Mouse (Mus musculus) midbrain, embryonic 12.5 days (tissue): ENCODE data around the gene Bcat1. TPM values are rescaled to one million over a fixed set of nuclear protein-coding genes. Genes with fewer than 3 reads are reported as not detected.

Source experiments
- ATAC-seq: fragments of 200-750 bp; cut with Nextera tagmentation; 2 replicates; pipeline ENCODE4 v1.8.0; 2017; ENCODE audit warnings: low read depth, moderate TSS enrichment, moderate library complexity; ENCODE audit not compliant: low FRiP score
- H3K27ac ChIP-seq: fragments of 300-500 bp; sonication (generic); replicated peaks from 2 replicates; pipeline ENCODE4 v1.5.1; 2016; ENCODE audit warnings: mild to moderate bottlenecking
- H3K27me3 ChIP-seq: fragments of 300-500 bp; sonication (generic); 2 replicates; pipeline ENCODE4 v1.6.1; 2016; ENCODE audit warnings: mild to moderate bottlenecking
- H3K36me3 ChIP-seq: fragments of 300-500 bp; sonication (generic); 2 replicates; pipeline ENCODE4 v1.6.1; 2016
- H3K4me1 ChIP-seq: fragments of 300-500 bp; sonication (generic); 2 replicates; pipeline ENCODE4 v1.6.1; 2016
- H3K4me2 ChIP-seq: fragments of 300-500 bp; sonication (generic); replicated peaks from 2 replicates; pipeline ENCODE4 v1.6.1; 2016; ENCODE audit warnings: mild to moderate bottlenecking, moderate library complexity
- H3K4me3 ChIP-seq: fragments of 300-500 bp; sonication (generic); 2 replicates; pipeline ENCODE4 v1.5.1; 2016; ENCODE audit warnings: mild to moderate bottlenecking
- H3K9ac ChIP-seq: fragments of 300-500 bp; sonication (generic); replicated peaks from 2 replicates; pipeline ENCODE4 v1.6.1; 2016; ENCODE audit warnings: mild to moderate bottlenecking, moderate library complexity
- H3K9me3 ChIP-seq: fragments of 300-500 bp; sonication (generic); 2 replicates; pipeline ENCODE4 v1.6.1; 2016; ENCODE audit warnings: mild to moderate bottlenecking
- WGBS: fragments of 180-500 bp; shearing (Covaris S2); methylation state at CpG from one replicate; pipeline ENCODE4 v1.1.7; 2016; 5-methylcytosine and 5-hydroxymethylcytosine counted together
- polyA plus RNA-seq: library from polyadenylated mRNA; unstranded; fragments of >200 nt; fragmentation: Nextera tagmentation; extraction: Ambion mirVana; gene quantifications from 2 replicates; pipeline ENCODE4 v1.2.1, GENCODE M21; 2016

The Bcat1 gene
- polyA plus RNA-seq, 1 experiment from 2014 or later, result 107 TPM

DNA sequence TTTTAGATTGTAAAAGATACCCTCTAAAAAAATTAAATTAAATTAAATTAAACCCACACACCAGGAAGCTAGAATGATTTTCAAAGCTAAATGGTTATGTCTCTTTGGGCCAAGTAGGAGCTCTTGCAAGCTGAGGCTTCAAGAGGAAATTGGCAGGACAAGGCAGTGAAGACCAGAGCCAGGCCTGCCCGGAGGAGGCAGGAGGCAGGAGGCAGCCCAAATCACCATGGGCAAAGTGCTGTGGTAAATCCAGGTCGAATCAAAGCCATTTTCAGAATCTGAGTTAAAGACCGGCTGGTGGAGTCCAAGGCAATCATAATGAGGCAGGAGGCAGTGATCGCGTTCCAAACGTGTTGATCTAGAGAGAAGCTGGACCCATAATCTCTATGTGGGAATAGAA is 88.3 kb downstream of the Bcat1 start:
- Histone ChIP-seq H3K27ac (no peak overlapping the region), H3K4me2 (no peak overlapping the region), H3K9me3 (no peaks in the 10 kb centered on the region), H3K27me3 (no peaks in the 10 kb centered on the region), H3K36me3 (no peaks in the 10 kb centered on the region), H3K9ac (no peak overlapping the region), H3K4me3 (no peak overlapping the region), H3K4me1 (no peaks in the 10 kb centered on the region)
- WGBS, result 89% methylated on average over 6 of the region's 6 CpGs
- ATAC-seq, result no peak

DNA sequence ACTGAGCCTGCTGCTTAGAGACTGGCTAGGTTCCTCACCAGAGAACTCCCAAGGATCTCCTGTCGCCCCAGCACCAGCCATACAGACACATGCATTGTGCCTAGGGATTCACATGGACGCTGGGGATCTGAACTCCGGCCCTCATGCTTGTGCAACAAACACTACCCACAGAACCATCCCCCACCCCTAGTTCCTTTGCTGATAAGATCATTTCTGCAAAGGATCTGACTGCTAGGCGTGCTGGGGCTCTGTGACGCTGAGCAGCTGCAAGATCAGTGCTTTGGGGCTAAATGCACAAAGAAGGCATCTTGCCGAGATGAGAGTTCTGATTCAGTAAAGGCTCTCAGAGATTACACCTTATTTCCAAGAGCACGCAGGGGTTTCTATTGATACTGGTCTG is 88.8 kb downstream of the Bcat1 start:
- no peak overlapping the region for H3K4me3 ChIP-seq
- H3K27me3 ChIP-seq, result no peaks in the 10 kb centered on the region
- no peak for ATAC-seq
- no peaks in the 10 kb centered on the region for H3K9me3 ChIP-seq
- no peaks in the 10 kb centered on the region for H3K4me1 ChIP-seq
- no peak overlapping the region for H3K27ac ChIP-seq
- H3K9ac ChIP-seq, result no peak overlapping the region
- 75% methylated on average over 7 of the region's 7 CpGs for WGBS
- no peak overlapping the region for H3K4me2 ChIP-seq
- no peaks in the 10 kb centered on the region for H3K36me3 ChIP-seq

DNA sequence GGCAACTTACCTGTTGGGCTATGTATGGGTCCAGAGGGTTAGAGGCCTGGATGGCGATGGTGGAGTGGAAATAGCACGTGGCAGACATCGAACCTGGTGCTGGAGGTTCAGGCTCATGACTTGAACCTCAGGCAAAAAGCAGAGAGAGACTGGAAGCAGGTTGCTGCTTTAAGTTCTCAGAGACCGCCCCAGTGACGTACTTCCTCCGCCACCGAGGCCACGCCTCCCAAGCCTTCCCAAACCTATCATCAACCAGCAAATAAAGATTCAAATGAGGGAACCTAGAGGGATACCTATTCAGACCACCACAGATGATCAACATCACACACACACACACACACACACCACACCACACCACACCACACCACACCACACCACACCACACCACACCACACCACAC is 91.8 kb downstream of the Bcat1 start:
- H3K9me3 ChIP-seq, result no peaks in the 10 kb centered on the region
- H3K4me3 ChIP-seq, result no peak overlapping the region
- H3K27ac ChIP-seq, result no peak overlapping the region
- H3K4me2 ChIP-seq, result no peak overlapping the region
- H3K4me1 ChIP-seq, result no peaks in the 10 kb centered on the region
- WGBS, result 94% methylated on average over 8 of the region's 8 CpGs
- no peak overlapping the region for H3K9ac ChIP-seq
- no peaks in the 10 kb centered on the region for H3K27me3 ChIP-seq
- no peak for ATAC-seq
- H3K36me3 ChIP-seq, result no peaks in the 10 kb centered on the region

DNA sequence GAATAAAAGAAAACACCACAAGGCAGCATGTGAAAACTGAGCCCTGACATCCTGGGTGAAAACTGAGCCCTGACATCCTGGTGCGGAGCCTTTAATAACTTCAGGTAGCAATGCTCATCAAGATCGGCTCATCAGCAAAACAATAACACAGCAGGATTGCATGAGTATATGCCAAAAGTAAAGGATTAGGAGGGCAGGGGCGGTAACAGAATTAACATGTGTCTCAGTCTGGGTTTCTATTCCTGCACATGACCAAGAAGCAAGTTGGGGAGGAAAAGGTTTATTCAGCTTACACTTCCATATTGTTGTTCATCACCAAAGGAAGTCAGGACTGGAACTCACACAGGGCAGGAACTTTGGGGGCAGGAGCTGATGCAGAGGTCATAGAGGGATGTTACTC is 93.9 kb downstream of the Bcat1 start:
- H3K9me3 ChIP-seq, result no peaks in the 10 kb centered on the region
- no peak overlapping the region for H3K27ac ChIP-seq
- 80% methylated on average over 3 of the region's 3 CpGs for WGBS
- H3K27me3 ChIP-seq, result no peaks in the 10 kb centered on the region
- H3K4me3 ChIP-seq, result no peak overlapping the region
- H3K4me1 ChIP-seq, result no peaks in the 10 kb centered on the region
- H3K9ac ChIP-seq, result no peak overlapping the region
- H3K36me3 ChIP-seq, result no peaks in the 10 kb centered on the region
- ATAC-seq, result no peak
- no peak overlapping the region for H3K4me2 ChIP-seq

DNA sequence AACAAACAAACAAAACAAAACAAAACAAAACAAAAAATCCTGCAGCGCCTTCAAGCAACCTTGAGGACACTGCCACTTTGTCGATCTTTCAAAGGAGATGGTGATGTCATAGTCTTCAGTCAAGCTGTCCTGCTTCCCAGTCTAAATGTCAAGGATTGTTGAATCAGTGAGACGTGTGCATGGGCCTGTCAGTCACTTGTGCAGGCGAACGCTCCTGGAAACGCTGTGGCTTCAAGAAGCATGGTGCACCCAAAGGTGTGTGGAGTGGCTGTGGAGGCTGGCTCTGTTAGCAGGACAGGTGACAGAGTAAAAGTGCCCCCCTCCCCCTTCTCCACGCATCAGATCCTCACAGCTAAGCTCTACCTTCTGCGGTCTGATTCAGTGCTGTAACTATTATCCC is 103.6 kb downstream of the Bcat1 start:
- peaks cover 4% of the 10 kb centered on the region; the same call in 1 of the 2 replicates for H3K9me3 ChIP-seq
- no peaks in the 10 kb centered on the region for H3K27me3 ChIP-seq
- no peak overlapping the region for H3K9ac ChIP-seq
- no peak for ATAC-seq
- no peak overlapping the region for H3K4me3 ChIP-seq
- no peaks in the 10 kb centered on the region for H3K4me1 ChIP-seq
- no peak overlapping the region for H3K27ac ChIP-seq
- no peaks in the 10 kb centered on the region for H3K36me3 ChIP-seq
- no peak overlapping the region for H3K4me2 ChIP-seq
- WGBS, result 80% methylated on average over 8 of the region's 8 CpGs

DNA sequence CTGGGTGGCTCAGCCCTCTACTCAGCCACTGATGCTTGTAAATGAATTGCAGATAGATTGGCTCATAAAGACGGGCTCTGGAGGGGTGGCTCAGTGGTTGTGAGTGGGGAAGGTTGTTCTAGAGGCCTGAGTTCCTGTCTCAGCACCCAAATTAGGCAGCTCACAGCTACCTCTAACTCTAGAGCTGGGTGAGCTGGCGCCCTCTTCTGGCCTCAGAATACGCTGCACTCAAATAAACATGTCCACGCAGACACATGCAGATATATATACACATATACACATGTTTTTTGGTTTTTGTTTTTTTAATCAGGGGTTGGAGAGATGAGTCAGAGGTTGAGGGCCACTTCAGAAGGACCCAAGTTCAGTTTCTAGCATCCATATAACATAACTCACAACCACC is 105.1 kb downstream of the Bcat1 start:
- H3K4me1 ChIP-seq, result no peaks in the 10 kb centered on the region
- H3K9ac ChIP-seq, result no peak overlapping the region
- no peak overlapping the region for H3K4me2 ChIP-seq
- H3K36me3 ChIP-seq, result no peaks in the 10 kb centered on the region
- no peak overlapping the region for H3K4me3 ChIP-seq
- no peak for ATAC-seq
- no peak overlapping the region for H3K27ac ChIP-seq
- H3K9me3 ChIP-seq, result peaks cover 4% of the 10 kb centered on the region; the same call in 1 of the 2 replicates
- WGBS, result 78% methylated on average over 4 of the region's 4 CpGs
- no peaks in the 10 kb centered on the region for H3K27me3 ChIP-seq

DNA sequence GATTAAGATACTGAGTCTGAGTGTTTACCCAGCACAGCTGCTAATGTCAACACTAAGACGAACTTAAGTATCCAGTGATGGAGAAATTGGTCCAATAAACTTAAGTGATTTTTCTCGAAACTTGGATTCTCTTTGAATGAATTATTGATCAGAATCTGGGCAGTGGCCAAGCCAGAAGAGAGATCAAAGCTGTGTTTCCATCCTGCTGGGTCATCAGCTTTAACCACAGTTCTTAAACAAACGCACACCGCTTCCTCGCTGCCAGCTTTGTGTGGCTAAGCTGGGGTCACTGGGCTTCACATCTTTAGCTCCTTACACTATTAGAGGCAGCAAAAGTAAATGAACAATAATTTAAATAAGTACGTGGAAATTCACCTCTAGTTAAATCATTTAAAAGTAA is 108.4 kb downstream of the Bcat1 start:
- Histone ChIP-seq H3K4me1 (no peaks in the 10 kb centered on the region), H3K9ac (no peak overlapping the region), H3K27ac (no peak overlapping the region), H3K36me3 (no peaks in the 10 kb centered on the region), H3K4me2 (no peak overlapping the region), H3K9me3 (no peaks in the 10 kb centered on the region), H3K27me3 (no peaks in the 10 kb centered on the region), H3K4me3 (no peak overlapping the region)
- WGBS, result 38% methylated on average over 6 of the region's 6 CpGs
- no peak for ATAC-seq

DNA sequence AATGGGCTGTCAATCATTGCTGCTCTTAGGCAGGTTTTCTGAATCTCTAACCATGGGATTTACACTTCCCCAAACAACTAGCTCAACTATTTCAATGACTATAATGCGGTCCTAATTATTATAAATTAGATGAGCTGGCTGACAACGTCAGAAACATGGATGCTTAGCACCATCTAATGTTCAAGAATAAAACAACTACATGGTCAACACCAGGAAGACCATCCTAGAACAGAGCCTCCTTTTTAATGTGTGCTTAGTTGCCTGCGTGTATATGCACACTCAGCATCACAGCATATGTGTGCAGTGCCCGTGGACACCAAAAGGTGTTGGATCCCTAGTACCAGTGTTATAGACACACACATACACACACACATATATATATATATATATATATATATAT is 111.8 kb downstream of the Bcat1 start:
- Histone ChIP-seq H3K9me3 (no peaks in the 10 kb centered on the region), H3K9ac (no peak overlapping the region), H3K4me1 (0 out of 2 replicates have a peak, but pooled peaks cover 6% of the 10 kb centered on the region), H3K27ac (no peak overlapping the region), H3K36me3 (no peaks in the 10 kb centered on the region), H3K4me3 (no peak overlapping the region), H3K27me3 (peaks cover 3% of the 10 kb centered on the region; the same call in 1 of the 2 replicates), H3K4me2 (no peak overlapping the region)
- ATAC-seq, result no peak
- WGBS, result 83% methylated on average over 4 of the region's 4 CpGs

DNA sequence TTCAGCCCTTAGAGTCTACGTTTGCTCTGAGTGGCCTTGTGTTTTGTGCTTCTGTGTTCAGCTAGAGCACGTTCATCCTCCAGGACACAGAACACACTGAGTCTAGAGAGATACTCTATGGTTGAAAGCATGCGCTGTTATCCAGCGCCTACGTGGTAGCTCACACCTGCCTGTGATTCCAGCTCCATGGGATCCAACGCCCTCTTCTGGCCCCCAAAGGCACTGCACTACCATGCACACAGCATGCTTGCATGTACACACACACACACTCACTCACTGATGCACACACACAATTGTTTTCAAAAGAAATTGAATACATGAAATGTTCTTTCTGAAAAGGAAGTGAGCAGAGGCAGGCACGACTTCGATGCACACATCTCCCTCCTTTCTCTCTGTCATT is 112.8 kb downstream of the Bcat1 start:
- H3K27ac ChIP-seq, result no peak overlapping the region
- H3K36me3 ChIP-seq, result no peaks in the 10 kb centered on the region
- WGBS, result 85% methylated on average over 8 of the region's 8 CpGs
- H3K4me1 ChIP-seq, result 0 out of 2 replicates have a peak, but pooled peaks cover 6% of the 10 kb centered on the region
- ATAC-seq, result no peak
- H3K27me3 ChIP-seq, result peaks cover 3% of the 10 kb centered on the region; the same call in 1 of the 2 replicates
- H3K4me2 ChIP-seq, result no peak overlapping the region
- H3K9me3 ChIP-seq, result no peaks in the 10 kb centered on the region
- no peak overlapping the region for H3K9ac ChIP-seq
- H3K4me3 ChIP-seq, result no peak overlapping the region

DNA sequence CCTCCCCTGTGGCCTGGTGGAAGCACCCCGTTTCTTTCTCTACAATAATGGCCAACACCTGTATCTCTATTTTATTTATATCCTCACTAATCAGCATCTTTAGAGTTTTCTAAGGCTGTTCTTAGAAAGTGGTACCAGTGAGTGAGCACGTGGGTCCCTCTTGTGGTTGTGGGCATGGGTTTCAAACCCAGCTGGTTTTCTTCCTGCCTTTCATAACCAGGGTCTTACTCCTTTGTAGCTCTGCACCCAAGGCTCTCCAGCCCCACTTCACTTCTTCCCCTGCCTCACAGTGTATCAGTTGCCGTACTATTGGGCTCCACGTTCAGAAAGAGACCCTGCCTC is 114.0 kb downstream of the Bcat1 start:
- Histone ChIP-seq H3K9me3 (no peaks in the 10 kb centered on the region), H3K36me3 (no peaks in the 10 kb centered on the region), H3K4me3 (no peak overlapping the region), H3K9ac (no peak overlapping the region), H3K4me1 (0 out of 2 replicates have a peak, but pooled peaks cover 6% of the 10 kb centered on the region), H3K27me3 (peaks cover 3% of the 10 kb centered on the region; the same call in 1 of the 2 replicates), H3K27ac (no peak overlapping the region), H3K4me2 (no peak overlapping the region)
- WGBS, result 78% methylated on average over 4 of the region's 4 CpGs
- ATAC-seq, result no peak

DNA sequence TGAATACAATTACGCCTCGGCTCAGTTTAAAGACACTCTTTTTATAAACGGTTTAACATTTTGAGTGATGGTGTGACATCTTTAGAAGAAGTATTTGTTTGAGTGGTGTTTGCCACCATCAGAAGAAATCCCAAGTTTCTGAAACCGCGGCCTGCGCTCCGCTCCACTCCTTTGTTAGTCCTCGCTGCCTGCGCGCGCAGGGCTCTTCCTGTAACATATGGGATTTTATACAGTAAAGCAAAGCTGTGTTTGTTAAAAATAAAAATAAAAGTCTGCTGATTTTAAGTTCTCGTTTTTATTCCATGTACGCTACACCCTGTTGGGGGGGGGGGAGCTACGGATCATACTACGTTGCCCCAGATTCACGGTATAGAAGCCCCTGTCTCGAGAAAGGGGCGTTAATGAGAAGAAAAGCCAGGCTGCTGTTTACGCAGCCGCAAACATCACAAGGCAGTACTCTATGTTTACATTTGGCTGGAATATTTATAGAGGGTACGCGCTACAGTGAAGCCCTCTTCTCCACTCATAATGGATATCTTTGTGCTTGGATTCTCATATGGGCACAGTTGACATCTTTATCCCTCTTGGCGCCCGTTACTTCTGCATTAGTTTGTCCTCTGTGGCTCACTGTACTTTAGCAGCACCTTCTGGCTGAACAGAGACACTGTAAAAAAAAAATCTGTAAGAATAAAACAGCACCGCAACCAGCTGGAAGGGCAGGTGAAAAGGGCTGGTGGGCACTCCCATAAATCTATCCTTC is 114.6 kb downstream of the Bcat1 start:
- H3K27ac ChIP-seq, result no peak overlapping the region
- ATAC-seq, result 0 out of 2 replicates have a peak, but pooled peaks have one; percentile 47
- no peaks in the 10 kb centered on the region for H3K36me3 ChIP-seq
- no peak overlapping the region for H3K9ac ChIP-seq
- WGBS, result 76% methylated on average over 25 of the region's 25 CpGs
- no peak overlapping the region for H3K4me3 ChIP-seq
- H3K27me3 ChIP-seq, result peaks cover 3% of the 10 kb centered on the region; the same call in 1 of the 2 replicates
- 0 out of 2 replicates have a peak, but pooled peaks cover 6% of the 10 kb centered on the region for H3K4me1 ChIP-seq
- H3K4me2 ChIP-seq, result no peak overlapping the region
- H3K9me3 ChIP-seq, result no peaks in the 10 kb centered on the region

DNA sequence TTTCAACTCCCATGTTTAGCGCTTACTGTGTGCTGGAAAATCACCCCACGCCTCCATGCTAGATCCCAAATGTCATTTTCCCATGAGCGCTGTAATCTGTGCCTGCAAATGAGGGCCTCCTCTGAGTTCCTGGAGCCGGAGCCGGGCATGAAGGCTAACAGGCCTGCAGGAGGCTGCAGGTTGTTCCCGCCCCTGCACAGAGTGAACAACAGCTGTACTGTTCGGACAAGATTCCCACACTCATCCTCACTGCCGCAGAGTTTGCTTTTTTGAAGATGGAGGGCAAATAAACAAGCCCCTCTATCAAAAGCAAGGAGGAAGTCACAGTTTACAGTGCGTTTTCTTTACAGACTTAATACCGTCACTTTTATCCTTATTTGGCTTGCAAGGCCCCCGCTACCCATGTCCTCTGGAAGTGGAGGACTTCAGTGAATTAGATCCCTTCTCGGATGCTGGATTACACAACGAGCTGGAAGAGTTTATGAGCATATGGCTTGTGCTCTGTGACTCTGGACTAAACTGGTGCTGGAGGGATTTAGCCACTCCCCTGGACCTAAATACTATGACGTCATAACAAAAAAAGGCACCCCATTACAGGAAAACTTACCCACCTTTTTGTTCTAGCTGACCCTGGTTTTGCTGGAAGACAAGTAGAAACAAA is 120.0 kb downstream of the Bcat1 start:
- no peak overlapping the region for H3K4me2 ChIP-seq
- H3K36me3 ChIP-seq, result no peaks in the 10 kb centered on the region
- no peaks in the 10 kb centered on the region for H3K9me3 ChIP-seq
- 75% methylated on average over 14 of the region's 14 CpGs for WGBS
- no peak overlapping the region for H3K4me3 ChIP-seq
- H3K9ac ChIP-seq, result no peak overlapping the region
- H3K4me1 ChIP-seq, result no peaks in the 10 kb centered on the region
- no peak overlapping the region for H3K27ac ChIP-seq
- ATAC-seq, result no peak
- H3K27me3 ChIP-seq, result no peaks in the 10 kb centered on the region
